Mouse (Mus musculus): Measurements from ENCODE around the gene Gm20458. TPM values are rescaled to one million over a fixed set of nuclear protein-coding genes. Genes with fewer than 3 reads are reported as not detected.

The Gm20458 gene
- total and polyA plus RNA-seq, 3 experiments: 8.0 to 17.2 (median 9.2) TPM

DNA sequence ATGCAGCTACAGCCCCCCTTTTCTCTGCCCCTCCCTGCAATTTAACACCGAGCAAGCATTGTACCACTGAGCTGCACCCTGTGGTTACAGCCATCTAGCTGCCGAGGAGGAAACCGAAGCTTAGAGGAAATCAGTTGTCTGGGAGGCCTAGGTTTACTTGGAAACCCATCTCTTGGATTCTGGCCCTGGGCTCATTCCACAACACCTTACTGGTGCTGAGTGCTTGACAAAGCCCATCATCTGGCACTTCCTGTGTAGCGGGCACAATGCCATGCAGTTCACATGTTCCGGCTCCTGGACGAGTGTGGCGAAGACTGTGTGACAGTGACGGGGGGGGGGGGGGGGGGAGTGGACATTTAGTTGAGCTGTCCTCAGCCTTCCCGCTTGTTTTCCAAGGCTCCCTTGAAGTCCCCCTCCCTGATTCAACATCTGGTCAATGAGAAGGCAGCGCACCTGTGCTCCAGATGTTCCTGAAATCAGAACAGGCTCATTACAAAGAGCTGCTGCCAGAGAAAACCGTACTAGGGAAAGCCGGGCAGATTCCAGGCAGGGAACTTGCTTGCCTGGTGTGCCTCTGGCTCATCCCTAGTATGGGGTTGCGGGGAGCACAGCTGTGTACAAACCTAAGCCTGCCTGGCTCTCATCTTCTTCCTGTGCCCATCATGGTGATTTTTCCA, 8.6 kb upstream of the Gm20458 start:
- H3K79me2 ChIP-seq (replicated peaks; ENCODE audit: control insufficient read depth, insufficient read depth, low read length): no peaks in the 10 kb centered on the region
- peaks cover 16% of the 10 kb centered on the region for H3K4me1 ChIP-seq (ENCODE audit: control insufficient read depth, insufficient read depth, low read length)
- no peak overlapping the region for H3K27ac ChIP-seq
- H3K36me3 ChIP-seq (ENCODE audit: control insufficient read depth, insufficient read depth, low read length): no peaks in the 10 kb centered on the region
- H3K27me3 ChIP-seq (ENCODE audit: control insufficient read depth, insufficient read depth, low read length): no peaks in the 10 kb centered on the region
- intact Hi-C loops (cut with DNase I): no loop called here
- H3K9ac ChIP-seq (ENCODE audit: low read depth, low read length): no peak overlapping the region
- DNase-seq: peak; percentile 75 to 77
- no peak overlapping the region for H3K4me3 ChIP-seq
- WGBS: 27% methylated on average over 13 of the region's 13 CpGs
- TF ChIP-seq EP300 (IDR thresholded peaks at IDR 0.05; ENCODE audit: insufficient read depth, low read depth, low read length) (peak; percentile 95), POLR2A (IDR thresholded peaks at IDR 0.05; ENCODE audit: insufficient read depth, low read depth, low read length) (no peak)

DNA sequence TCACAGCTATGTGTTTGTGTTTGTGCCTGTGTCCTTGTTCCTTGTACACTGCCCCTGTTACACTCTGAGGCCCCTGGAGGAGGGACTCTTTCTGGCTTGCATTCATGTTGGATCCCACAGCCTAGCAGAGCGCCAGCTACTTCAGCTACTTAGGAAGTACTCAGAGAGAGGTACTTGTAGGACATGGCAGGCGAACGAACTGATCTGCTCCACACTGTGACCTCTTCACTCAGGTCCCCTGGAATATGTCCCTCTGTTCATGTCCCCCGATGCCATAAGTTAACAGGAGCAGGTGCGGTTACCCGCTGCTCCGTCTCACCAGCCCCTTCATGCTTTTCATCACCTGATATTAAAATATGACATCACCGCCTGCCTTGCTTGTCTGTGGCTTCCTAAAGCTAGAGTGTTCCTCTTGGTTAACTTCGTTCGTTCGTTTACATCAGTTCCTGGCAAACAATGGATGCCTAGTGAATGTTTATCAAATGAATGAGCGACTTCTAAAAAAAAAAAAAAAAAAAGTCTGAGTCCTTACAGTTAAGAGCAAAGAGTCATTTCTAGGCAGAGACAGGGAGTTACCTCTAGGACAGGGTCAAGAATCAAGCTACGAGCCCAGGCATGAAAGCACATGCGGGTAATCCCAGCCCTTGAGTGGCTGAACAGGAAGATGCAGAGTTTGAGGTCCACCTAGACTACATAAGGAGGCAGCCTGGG, 7.6 kb upstream of the Gm20458 start:
- H3K4me3 ChIP-seq: no peak overlapping the region
- WGBS: 40% methylated on average over 14 of the region's 14 CpGs
- intact Hi-C loops (cut with DNase I): no loop called here
- peaks cover 16% of the 10 kb centered on the region for H3K4me1 ChIP-seq (ENCODE audit: control insufficient read depth, insufficient read depth, low read length)
- DNase-seq: peak in 1 of 2 experiments; percentile 62
- TF ChIP-seq POLR2A (IDR thresholded peaks at IDR 0.05; ENCODE audit: insufficient read depth, low read depth, low read length): 0 out of 2 replicates have a peak, but pooled peaks have one; percentile 11
- no peak for TF ChIP-seq CTCF (IDR thresholded peaks at IDR 0.05)
- peak; percentile 55; the same call in 1 of the 2 replicates for TF ChIP-seq EP300 (IDR thresholded peaks at IDR 0.05; ENCODE audit: insufficient read depth, low read depth, low read length)
- no peak overlapping the region for H3K9ac ChIP-seq (ENCODE audit: low read depth, low read length)
- H3K79me2 ChIP-seq (replicated peaks; ENCODE audit: control insufficient read depth, insufficient read depth, low read length): no peaks in the 10 kb centered on the region
- H3K36me3 ChIP-seq (ENCODE audit: control insufficient read depth, insufficient read depth, low read length): no peaks in the 10 kb centered on the region
- no peaks in the 10 kb centered on the region for H3K27me3 ChIP-seq (ENCODE audit: control insufficient read depth, insufficient read depth, low read length)
- H3K27ac ChIP-seq: no peak overlapping the region; the same call in 1 of the 2 replicates

DNA sequence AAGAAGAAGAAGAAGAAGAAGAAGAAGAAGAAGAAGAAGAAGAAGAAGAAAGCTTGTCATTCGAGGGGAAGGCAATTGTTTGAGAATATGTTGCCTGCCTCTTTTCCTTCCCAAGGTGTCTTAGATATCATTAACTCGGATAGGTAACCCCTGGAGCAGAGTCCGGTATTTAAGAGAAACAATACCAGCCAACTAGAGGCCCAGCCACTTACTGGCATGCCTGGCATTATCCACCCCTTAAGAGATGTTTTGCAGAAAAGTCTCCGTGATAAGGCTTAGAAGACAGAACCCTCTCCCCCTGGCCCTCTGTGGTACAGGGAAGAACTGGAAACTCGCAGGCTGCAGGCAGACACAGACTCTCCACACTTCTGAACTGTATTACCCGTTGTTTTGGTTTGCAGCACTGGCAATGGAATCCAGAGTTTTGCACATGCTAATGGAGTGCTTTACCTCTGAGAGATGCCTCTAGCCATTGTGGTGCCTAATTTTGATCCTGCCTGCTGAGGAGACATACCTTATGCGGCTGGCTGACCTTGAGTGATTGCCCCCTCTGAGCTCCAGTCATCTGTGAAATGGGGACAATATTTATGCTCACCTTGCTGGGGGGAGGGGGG, 6.8 kb upstream of the Gm20458 start:
- Histone ChIP-seq H3K4me1 (ENCODE audit: control insufficient read depth, insufficient read depth, low read length) (peaks cover 16% of the 10 kb centered on the region), H3K9ac (ENCODE audit: low read depth, low read length) (no peak overlapping the region), H3K27ac (no peak overlapping the region), H3K36me3 (ENCODE audit: control insufficient read depth, insufficient read depth, low read length) (no peaks in the 10 kb centered on the region), H3K4me3 (no peak overlapping the region), H3K27me3 (ENCODE audit: control insufficient read depth, insufficient read depth, low read length) (no peaks in the 10 kb centered on the region), H3K79me2 (replicated peaks; ENCODE audit: control insufficient read depth, insufficient read depth, low read length) (no peaks in the 10 kb centered on the region)
- no peak for TF ChIP-seq POLR2A (IDR thresholded peaks at IDR 0.05; ENCODE audit: insufficient read depth, low read depth, low read length)
- TF ChIP-seq CTCF (IDR thresholded peaks at IDR 0.05): no peak
- no peak for TF ChIP-seq EP300 (IDR thresholded peaks at IDR 0.05; ENCODE audit: insufficient read depth, low read depth, low read length)
- 80% methylated on average over 7 of the region's 7 CpGs for WGBS
- DNase-seq: peak in 1 of 2 experiments; percentile 2
- intact Hi-C loops (cut with DNase I): no loop called here

DNA sequence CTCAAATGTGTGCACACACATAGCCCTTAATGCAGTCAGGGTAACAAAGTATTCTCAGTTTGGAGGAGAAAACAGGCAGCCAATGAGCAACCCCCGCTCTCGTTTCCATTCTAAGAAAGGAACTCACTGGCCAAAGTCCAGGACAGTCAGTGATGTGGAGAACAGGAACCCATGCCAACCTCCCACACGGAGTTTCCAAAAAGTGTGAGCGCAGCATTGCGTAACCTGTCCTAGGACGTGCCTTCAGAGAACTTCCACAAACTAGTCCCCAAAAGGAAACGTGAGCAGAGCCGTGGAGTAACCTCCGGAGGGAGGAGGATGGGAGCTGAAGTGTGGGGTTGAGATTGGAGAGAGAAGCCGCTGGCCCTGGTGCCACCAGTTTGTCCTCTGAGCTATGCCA, 5.9 kb upstream of the Gm20458 start:
- no peak overlapping the region for H3K4me3 ChIP-seq
- H3K27me3 ChIP-seq (ENCODE audit: control insufficient read depth, insufficient read depth, low read length): no peaks in the 10 kb centered on the region
- intact Hi-C loops (cut with DNase I): no loop called here
- peak overlapping the region; percentile 53 for H3K27ac ChIP-seq
- no peak overlapping the region for H3K9ac ChIP-seq (ENCODE audit: low read depth, low read length)
- peaks cover 16% of the 10 kb centered on the region for H3K4me1 ChIP-seq (ENCODE audit: control insufficient read depth, insufficient read depth, low read length)
- 10% methylated on average over 10 of the region's 10 CpGs for WGBS
- H3K36me3 ChIP-seq (ENCODE audit: control insufficient read depth, insufficient read depth, low read length): no peaks in the 10 kb centered on the region
- peak; percentile 77 to 88 for DNase-seq
- no peaks in the 10 kb centered on the region for H3K79me2 ChIP-seq (replicated peaks; ENCODE audit: control insufficient read depth, insufficient read depth, low read length)
- TF ChIP-seq EP300 (IDR thresholded peaks at IDR 0.05; ENCODE audit: insufficient read depth, low read depth, low read length) (peak; percentile 90), CTCF (IDR thresholded peaks at IDR 0.05) (no peak), POLR2A (IDR thresholded peaks at IDR 0.05; ENCODE audit: insufficient read depth, low read depth, low read length) (no peak)

DNA sequence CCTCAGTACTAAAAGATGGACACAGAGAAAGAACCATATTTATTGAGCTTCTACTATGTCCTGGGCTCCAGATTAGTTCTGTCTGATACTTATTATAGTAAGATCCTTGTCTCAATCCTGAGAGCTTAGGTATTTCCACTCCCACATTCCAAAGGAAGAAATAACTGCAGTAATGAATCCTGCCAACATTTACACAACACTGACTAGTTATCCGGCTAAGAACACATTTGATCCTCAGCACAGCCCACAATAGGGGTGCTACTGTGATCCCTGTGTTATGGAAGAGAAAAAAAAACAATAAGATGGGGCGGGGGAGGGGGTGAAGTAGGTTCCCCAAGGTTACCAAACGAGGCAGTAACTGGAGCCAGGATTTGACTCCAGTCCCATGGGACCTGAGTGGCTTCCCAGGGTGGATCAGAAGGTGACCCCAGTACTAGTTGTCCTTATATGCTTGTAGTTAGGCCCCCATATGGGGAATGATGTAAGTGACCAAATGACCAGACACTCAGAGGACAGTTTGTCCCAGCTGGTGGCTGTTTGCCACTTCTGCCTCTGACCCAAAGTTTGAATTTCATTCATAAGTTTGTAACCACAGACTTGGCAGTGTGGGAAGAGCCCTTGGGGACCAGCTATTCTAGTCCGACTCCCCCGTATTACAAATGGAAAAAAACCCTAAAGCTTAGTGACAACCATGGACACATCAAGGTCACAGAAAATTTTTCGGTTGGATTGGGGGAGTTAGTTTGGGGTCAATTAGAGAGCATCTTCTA, 5.2 kb upstream of the Gm20458 start:
- H3K9ac ChIP-seq (ENCODE audit: low read depth, low read length): no peak overlapping the region
- H3K4me3 ChIP-seq: no peak overlapping the region
- no peaks in the 10 kb centered on the region for H3K79me2 ChIP-seq (replicated peaks; ENCODE audit: control insufficient read depth, insufficient read depth, low read length)
- peak; percentile 61 to 68 for DNase-seq
- no peaks in the 10 kb centered on the region for H3K27me3 ChIP-seq (ENCODE audit: control insufficient read depth, insufficient read depth, low read length)
- H3K36me3 ChIP-seq (ENCODE audit: control insufficient read depth, insufficient read depth, low read length): no peaks in the 10 kb centered on the region
- WGBS: 47% methylated on average over 6 of the region's 6 CpGs
- TF ChIP-seq POLR2A (IDR thresholded peaks at IDR 0.05; ENCODE audit: insufficient read depth, low read depth, low read length) (no peak), EP300 (IDR thresholded peaks at IDR 0.05; ENCODE audit: insufficient read depth, low read depth, low read length) (0 out of 2 replicates have a peak, but pooled peaks have one; percentile 14), CTCF (IDR thresholded peaks at IDR 0.05) (no peak)
- peak overlapping the region; percentile 53 for H3K27ac ChIP-seq
- peaks cover 16% of the 10 kb centered on the region for H3K4me1 ChIP-seq (ENCODE audit: control insufficient read depth, insufficient read depth, low read length)
- intact Hi-C loops (cut with DNase I): loop anchor here (2.0 kb wide), 1 partner anchor 39 kb away; no protein-coding TSS in a partner anchor

Measured in heart, adult 2 months (tissue).